Mouse (Mus musculus): ENCODE results near the gene Hba-a1. TPM values are rescaled to one million over a fixed set of nuclear protein-coding genes. Genes with fewer than 3 reads are reported as not detected.
A peak's percentile ranks its signal among the peaks of the same experiment; 100 is the strongest.

The Hba-a1 gene
- total and polyA plus RNA-seq, 2 experiments from 2014 or later = 405 to 490 TPM

- ATAC-seq (no peak; the same call in 1 of the 2 replicates), DNase-seq (no peak)
- Histone ChIP-seq H3K36me3 (ENCODE audit: insufficient read depth) (no peaks in the 10 kb centered on the region), H3K4me1 (ENCODE audit: insufficient read depth) (peaks cover 7% of the 10 kb centered on the region; the same call in 1 of the 2 replicates), H3K9ac (no peak overlapping the region), H3K27ac (ENCODE audit: low read depth, low read length) (0 out of 2 replicates have a peak overlapping the region, but pooled peaks have one; percentile 15), H3K4me3 (ENCODE audit: low read depth, low read length) (no peak overlapping the region), H3K4me2 (ENCODE audit: low read depth) (no peak overlapping the region), H3K9me3 (ENCODE audit: low read length) (no peaks in the 10 kb centered on the region), H3K27me3 (ENCODE audit: insufficient read depth, low read length) (no peaks in the 10 kb centered on the region)
- TF ChIP-seq CTCF (IDR thresholded peaks at IDR 0.05; ENCODE audit: low read depth) = no peak
- WGBS = 85% methylated on average over 1 of the region's 1 CpGs
These were observed 20.1 kb downstream of the Hba-a1 start for GRCm38 (mm10) chr11:32303455-32303854.

- WGBS = 64% methylated on average over 1 of the region's 1 CpGs
- DNase-seq (no peak), ATAC-seq (no peak)
- no peaks in the 10 kb centered on the region for H3K36me3 ChIP-seq (ENCODE audit: insufficient read depth)
- no peak overlapping the region for H3K27ac ChIP-seq (ENCODE audit: low read depth, low read length)
- no peak overlapping the region for H3K4me2 ChIP-seq (ENCODE audit: low read depth)
- no peaks in the 10 kb centered on the region for H3K27me3 ChIP-seq (ENCODE audit: insufficient read depth, low read length)
- TF ChIP-seq CTCF (IDR thresholded peaks at IDR 0.05; ENCODE audit: low read depth) = no peak
- no peak overlapping the region for H3K4me3 ChIP-seq (ENCODE audit: low read depth, low read length)
- H3K9me3 ChIP-seq (ENCODE audit: low read length) = no peaks in the 10 kb centered on the region
- peaks cover 7% of the 10 kb centered on the region; the same call in 1 of the 2 replicates for H3K4me1 ChIP-seq (ENCODE audit: insufficient read depth)
- H3K9ac ChIP-seq = no peak overlapping the region
These were observed 23.7 kb downstream of the Hba-a1 start for GRCm38 (mm10) chr11:32307006-32307405.

GRCm38 (mm10) chr11:32309446-32309845, 26.1 kb downstream of the Hba-a1 start:
- no peak for ATAC-seq
- Histone ChIP-seq H3K36me3 (ENCODE audit: insufficient read depth) (no peaks in the 10 kb centered on the region), H3K9ac (no peak overlapping the region), H3K27me3 (ENCODE audit: insufficient read depth, low read length) (no peaks in the 10 kb centered on the region), H3K4me3 (ENCODE audit: low read depth, low read length) (no peak overlapping the region), H3K4me2 (ENCODE audit: low read depth) (no peak overlapping the region), H3K27ac (ENCODE audit: low read depth, low read length) (no peak overlapping the region), H3K4me1 (ENCODE audit: insufficient read depth) (no peaks in the 10 kb centered on the region), H3K9me3 (ENCODE audit: low read length) (no peaks in the 10 kb centered on the region)
- 53% methylated on average over 4 of the region's 4 CpGs for WGBS
- DNase-seq = no peak
- TF ChIP-seq CTCF (IDR thresholded peaks at IDR 0.05; ENCODE audit: low read depth) = no peak

- Histone ChIP-seq H3K4me3 (ENCODE audit: low read depth, low read length) (no peak overlapping the region), H3K27ac (ENCODE audit: low read depth, low read length) (no peak overlapping the region), H3K4me1 (ENCODE audit: insufficient read depth) (no peaks in the 10 kb centered on the region), H3K9me3 (ENCODE audit: low read length) (no peaks in the 10 kb centered on the region), H3K4me2 (ENCODE audit: low read depth) (no peak overlapping the region), H3K9ac (no peak overlapping the region), H3K27me3 (ENCODE audit: insufficient read depth, low read length) (no peaks in the 10 kb centered on the region), H3K36me3 (ENCODE audit: insufficient read depth) (no peaks in the 10 kb centered on the region)
- no peak for DNase-seq
- no peak for ATAC-seq
- TF ChIP-seq CTCF (IDR thresholded peaks at IDR 0.05; ENCODE audit: low read depth) = no peak
- 72% methylated on average over 3 of the region's 3 CpGs for WGBS
These were observed 26.6 kb downstream of the Hba-a1 start for GRCm38 (mm10) chr11:32309928-32310327.

- 92% methylated on average over 3 of the region's 3 CpGs for WGBS
- TF ChIP-seq CTCF (IDR thresholded peaks at IDR 0.05; ENCODE audit: low read depth) = no peak
- Histone ChIP-seq H3K4me2 (ENCODE audit: low read depth) (no peak overlapping the region), H3K27ac (ENCODE audit: low read depth, low read length) (no peak overlapping the region), H3K4me1 (ENCODE audit: insufficient read depth) (no peaks in the 10 kb centered on the region), H3K27me3 (ENCODE audit: insufficient read depth, low read length) (no peaks in the 10 kb centered on the region), H3K9me3 (ENCODE audit: low read length) (no peaks in the 10 kb centered on the region), H3K4me3 (ENCODE audit: low read depth, low read length) (no peak overlapping the region), H3K36me3 (ENCODE audit: insufficient read depth) (no peaks in the 10 kb centered on the region), H3K9ac (no peak overlapping the region)
- no peak for ATAC-seq
- no peak for DNase-seq
These were observed 32.7 kb downstream of the Hba-a1 start for GRCm38 (mm10) chr11:32316009-32316408.

GRCm38 (mm10) chr11:32320507-32321195, 37.3 kb downstream of the Hba-a1 start:
- no peak overlapping the region for H3K4me3 ChIP-seq (ENCODE audit: low read depth, low read length)
- DNase-seq = no peak
- no peak overlapping the region for H3K27ac ChIP-seq (ENCODE audit: low read depth, low read length)
- H3K4me1 ChIP-seq (ENCODE audit: insufficient read depth) = no peaks in the 10 kb centered on the region
- H3K36me3 ChIP-seq (ENCODE audit: insufficient read depth) = no peaks in the 10 kb centered on the region
- ATAC-seq = no peak
- H3K4me2 ChIP-seq (ENCODE audit: low read depth) = no peak overlapping the region
- H3K27me3 ChIP-seq (ENCODE audit: insufficient read depth, low read length) = no peaks in the 10 kb centered on the region
- H3K9me3 ChIP-seq (ENCODE audit: low read length) = no peaks in the 10 kb centered on the region
- TF ChIP-seq CTCF (IDR thresholded peaks at IDR 0.05; ENCODE audit: low read depth) = no peak
- H3K9ac ChIP-seq = no peak overlapping the region
- 63% methylated on average over 11 of the region's 11 CpGs for WGBS

GRCm38 (mm10) chr11:32321196-32321565, 37.9 kb downstream of the Hba-a1 start:
- Histone ChIP-seq H3K9me3 (ENCODE audit: low read length) (no peaks in the 10 kb centered on the region), H3K4me3 (ENCODE audit: low read depth, low read length) (no peak overlapping the region), H3K36me3 (ENCODE audit: insufficient read depth) (no peaks in the 10 kb centered on the region), H3K9ac (no peak overlapping the region), H3K27ac (ENCODE audit: low read depth, low read length) (no peak overlapping the region), H3K4me2 (ENCODE audit: low read depth) (no peak overlapping the region), H3K4me1 (ENCODE audit: insufficient read depth) (no peaks in the 10 kb centered on the region), H3K27me3 (ENCODE audit: insufficient read depth, low read length) (no peaks in the 10 kb centered on the region)
- ATAC-seq (peak; percentile 66), DNase-seq (peak; percentile 58)
- WGBS = 43% methylated on average over 8 of the region's 8 CpGs
- peak; percentile 79 for TF ChIP-seq CTCF (IDR thresholded peaks at IDR 0.05; ENCODE audit: low read depth)
